Mouse (Mus musculus) yolk sac, embryonic 10.5 days (tissue): ENCODE measurements at regions not wholly inside any gene's neighbourhood (a gene's known extent, or its start where the extent isn't known, plus 50 kb on each side); places are given as distances from the start of the nearest gene placed in this dataset.

Experiments
- DNase-seq: peaks from one replicate; pipeline ENCODE4 v3.0.0-alpha.2; 2017; ENCODE audit warnings: low spot score

- DNase-seq: no peak
These were observed 142.1 kb downstream of the Pik3r1 start for GRCm38 (mm10) chr13:101625922-101626321.

- DNase-seq: no peak
These were observed 143.8 kb downstream of the Pik3r1 start for GRCm38 (mm10) chr13:101624179-101624581.

- DNase-seq: no peak
These were observed 145.4 kb downstream of the Pik3r1 start for GRCm38 (mm10) chr13:101622649-101623048.

GRCm38 (mm10) chr13:101620660-101621059 is 147.4 kb downstream of the Pik3r1 start:
- DNase-seq: no peak

- no peak for DNase-seq
These were observed 148.9 kb downstream of the Pik3r1 start for GRCm38 (mm10) chr13:101619154-101619553.

GRCm38 (mm10) chr13:101612786-101613185 is 155.2 kb downstream of the Pik3r1 start:
- no peak for DNase-seq

GRCm38 (mm10) chr13:101611725-101612124 is 156.3 kb downstream of the Pik3r1 start:
- peak; percentile 27 for DNase-seq

GRCm38 (mm10) chr13:101606184-101606730 is 161.8 kb downstream of the Pik3r1 start:
- DNase-seq: no peak

- no peak for DNase-seq
These were observed 162.3 kb downstream of the Pik3r1 start for GRCm38 (mm10) chr13:101605685-101606084.

- no peak for DNase-seq
These were observed 163.0 kb downstream of the Pik3r1 start for GRCm38 (mm10) chr13:101605051-101605450.

GRCm38 (mm10) chr13:101598126-101598485 is 169.9 kb downstream of the Pik3r1 start:
- DNase-seq: peak; percentile 66

GRCm38 (mm10) chr13:101597243-101598125 is 170.5 kb downstream of the Pik3r1 start:
- DNase-seq: no peak

- DNase-seq: no peak
These were observed 173.4 kb downstream of the Pik3r1 start for GRCm38 (mm10) chr13:101594511-101595175.

GRCm38 (mm10) chr13:101592355-101592754 is 175.7 kb downstream of the Pik3r1 start:
- DNase-seq: no peak

GRCm38 (mm10) chr13:101588905-101589304 is 179.1 kb downstream of the Pik3r1 start:
- DNase-seq: no peak

- DNase-seq: no peak
These were observed 181.2 kb downstream of the Pik3r1 start for GRCm38 (mm10) chr13:101586787-101587186.

GRCm38 (mm10) chr13:101576481-101576880 is 191.5 kb downstream of the Pik3r1 start:
- no peak for DNase-seq

- DNase-seq: peak; percentile 19
These were observed 195.0 kb downstream of the Pik3r1 start for GRCm38 (mm10) chr13:101572809-101573590.

- DNase-seq: no peak
These were observed 195.8 kb downstream of the Pik3r1 start for GRCm38 (mm10) chr13:101572246-101572645.

- no peak for DNase-seq
These were observed 198.0 kb downstream of the Pik3r1 start for GRCm38 (mm10) chr13:101570034-101570433.

GRCm38 (mm10) chr13:101568985-101569631 is 198.9 kb downstream of the Pik3r1 start:
- no peak for DNase-seq

GRCm38 (mm10) chr13:101565323-101565722 is 202.7 kb downstream of the Pik3r1 start:
- DNase-seq: no peak
